8 mouse cellular contexts compared by ENCODE assay signal in genomic region chr17:48774172-48774890, GRCm38 (mm10).
DNase-seq lines count a peak whose midpoint lies in the region; ATAC-seq lines count a peak whose summit lies in the region.
"Had no signal": no experiment of that assay in that cellular context is flagged by ENCODE, and none has a peak within 500 bp of the region (broad histone marks: within the 10 kb centered on the region; RNA-seq: fewer than 3 reads in every experiment).

No protein-coding gene starts in this region.

- peak; percentile 54 for DNase-seq in embryo, embryonic 11 days
- peak; percentile 15 for DNase-seq in lung, postnatal 25 days (ENCODE audit: low spot score)
- DNase-seq in frontal cortex, postnatal 10 days (ENCODE audit: low spot score in 2 of 2): no peak
- no peak for DNase-seq in spleen, adult 12 weeks (ENCODE audit: low spot score)
- DNase-seq in frontal cortex, postnatal 14 days (ENCODE audit: low spot score in 2 of 2): no peak

- WGBS in forebrain, embryonic 12.5 days: 22% methylated on average over 15 of the region's 15 CpGs
- 9% methylated on average over 15 of the region's 15 CpGs for WGBS in hindbrain, embryonic 15.5 days

- H3K27me3 ChIP-seq in forebrain, embryonic 12.5 days: 0 out of 2 replicates have a peak, but pooled peaks cover 4% of the 10 kb centered on the region
- H3K27me3 ChIP-seq in hindbrain, embryonic 15.5 days: no peaks in the 10 kb centered on the region

- H3K9ac ChIP-seq in forebrain, embryonic 12.5 days: no peak overlapping the region
- no peak overlapping the region for H3K9ac ChIP-seq in hindbrain, embryonic 15.5 days

- no peak overlapping the region for H3K4me3 ChIP-seq in forebrain, embryonic 12.5 days (replicated peaks)
- no peak overlapping the region for H3K4me3 ChIP-seq in hindbrain, embryonic 15.5 days
- H3K4me3 ChIP-seq: erythroblast, embryonic 14.5 days had no signal

- H3K9me3 ChIP-seq in forebrain, embryonic 12.5 days: no peaks in the 10 kb centered on the region
- H3K9me3 ChIP-seq in hindbrain, embryonic 15.5 days: no peaks in the 10 kb centered on the region

- no peaks in the 10 kb centered on the region for H3K36me3 ChIP-seq in forebrain, embryonic 12.5 days (replicated peaks)
- H3K36me3 ChIP-seq in hindbrain, embryonic 15.5 days: no peaks in the 10 kb centered on the region

- no peak overlapping the region for H3K4me2 ChIP-seq in forebrain, embryonic 12.5 days
- no peak overlapping the region for H3K4me2 ChIP-seq in hindbrain, embryonic 15.5 days

- peak overlapping the region; percentile 5; the same call in 1 of the 2 replicates for H3K27ac ChIP-seq in forebrain, embryonic 12.5 days
- 0 out of 2 replicates have a peak overlapping the region, but pooled peaks have one; percentile 7 for H3K27ac ChIP-seq in hindbrain, embryonic 15.5 days (replicated peaks)

- peaks cover 52% of the 10 kb centered on the region for H3K4me1 ChIP-seq in forebrain, embryonic 12.5 days
- peaks cover 52% of the 10 kb centered on the region for H3K4me1 ChIP-seq in hindbrain, embryonic 15.5 days (replicated peaks)

- ATAC-seq in forebrain, embryonic 12.5 days (ENCODE audit: low FRiP score): no peak
- peak; percentile 52 for ATAC-seq in hindbrain, embryonic 15.5 days (ENCODE audit: low FRiP score, low read depth)

Comparison
In these comparisons a context has a peak if more than half of its experiments do, and no peak if none do; other contexts are left out.
1. DNase-seq: peak in embryo, embryonic 11 days (single experiment) and lung, postnatal 25 days (single experiment); none in frontal cortex, postnatal 10 days (0 of 2), spleen, adult 12 weeks (single experiment) and frontal cortex, postnatal 14 days (0 of 2).